ENCODE assay signal across 19 mouse cellular contexts in genomic region chr1:164766646-164767045, GRCm38 (mm10). TPM values are rescaled to one million over a fixed set of nuclear protein-coding genes. Genes with fewer than 3 reads are reported as not detected.
"Had no signal": no experiment of that assay in that cellular context is flagged by ENCODE, and none has a peak within 500 bp of the region (broad histone marks: within the 10 kb centered on the region; RNA-seq: fewer than 3 reads in every experiment).

No protein-coding gene starts in this region.

- H3K4me3 ChIP-seq: limb, embryonic 12.5 days; liver, embryonic 13.5 days; megakaryocyte, embryonic 14.5 days; midbrain, embryonic 15.5 days; neural tube, embryonic 12.5 days; stomach, embryonic 15.5 days had no signal

- H3K4me1 ChIP-seq: limb, embryonic 12.5 days; liver, embryonic 13.5 days; megakaryocyte, embryonic 14.5 days; midbrain, embryonic 15.5 days; neural tube, embryonic 12.5 days; stomach, embryonic 15.5 days had no signal

- H3K9ac ChIP-seq: limb, embryonic 12.5 days; liver, embryonic 13.5 days; liver, postnatal 0 days; midbrain, embryonic 15.5 days; neural tube, embryonic 12.5 days; stomach, embryonic 15.5 days had no signal

- H3K36me3 ChIP-seq: limb, embryonic 12.5 days; liver, embryonic 13.5 days; midbrain, embryonic 15.5 days; neural tube, embryonic 12.5 days; stomach, embryonic 15.5 days had no signal

- ATAC-seq: liver, postnatal 0 days; midbrain, embryonic 15.5 days had no signal

- H3K27me3 ChIP-seq: limb, embryonic 12.5 days; liver, embryonic 13.5 days; megakaryocyte, embryonic 14.5 days; midbrain, embryonic 15.5 days; neural tube, embryonic 12.5 days; stomach, embryonic 15.5 days had no signal

- H3K27ac ChIP-seq: limb, embryonic 12.5 days; liver, embryonic 13.5 days; macrophage; midbrain, embryonic 15.5 days; neural tube, embryonic 12.5 days; stomach, embryonic 15.5 days had no signal

- H3K9me3 ChIP-seq: limb, embryonic 12.5 days; liver, embryonic 13.5 days; megakaryocyte, embryonic 14.5 days; midbrain, embryonic 15.5 days; neural tube, embryonic 12.5 days; stomach, embryonic 15.5 days had no signal

- H3K4me2 ChIP-seq: limb, embryonic 12.5 days; liver, embryonic 13.5 days; midbrain, embryonic 11.5 days; midbrain, embryonic 15.5 days; neural tube, embryonic 12.5 days; stomach, embryonic 15.5 days had no signal

- DNase-seq: kidney, adult 2 months; kidney, postnatal 25 days; layer of hippocampus, adult 9-11 months; liver; liver, embryonic 13.5 days; liver, postnatal 0 days; retina, postnatal 1 day; right cerebral cortex, postnatal 4 days; thymus, adult 2 months; thymus, postnatal 25 days had no signal

RNA-seq across cellular contexts. Expression of gene Dpt, which starts 29.8 kb away (rescaled TPM):
- total RNA-seq: monocyte, adult 5-6 weeks; neutrophil, adult 5-6 weeks had no signal
- polyA plus RNA-seq: macrophage; midbrain, embryonic 11.5 days had no signal
